Mouse (Mus musculus) embryonic facial prominence, embryonic 11.5 days (tissue): Measurements from ENCODE around the gene Grb7. TPM values are rescaled to one million over a fixed set of nuclear protein-coding genes. Genes with fewer than 3 reads are reported as not detected.
A peak's percentile ranks its signal among the peaks of the same experiment; 100 is the strongest.

Experiments used
- ATAC-seq: fragments of 200-750 bp; cut with Nextera tagmentation; replicated peaks from 2 replicates; pipeline ENCODE4 v1.8.0; 2017; ENCODE audit warnings: low read depth; ENCODE audit not compliant: insufficient number of reproducible peaks, low FRiP score, low TSS enrichment
- DNase-seq: peaks from one replicate; pipeline ENCODE4 v3.0.0-alpha.2; 2015; ENCODE audit warnings: low spot score
- H3K27ac ChIP-seq: fragments of 300-500 bp; sonication (generic); replicated peaks from 2 replicates; pipeline ENCODE4 v1.5.1; 2014; ENCODE audit warnings: mild to moderate bottlenecking, low read depth, low read length, control low read depth
- H3K27me3 ChIP-seq: fragments of 300-500 bp; sonication (generic); 2 replicates; pipeline ENCODE4 v1.6.1; 2014; ENCODE audit warnings: mild to moderate bottlenecking, low read length, moderate library complexity, mixed read lengths; ENCODE audit not compliant: control insufficient read depth, insufficient read depth
- H3K36me3 ChIP-seq: fragments of 300-500 bp; sonication (generic); replicated peaks from 2 replicates; pipeline ENCODE4 v1.6.1; 2014; ENCODE audit warnings: low read depth, mild to moderate bottlenecking, low read length, moderate library complexity, mixed read lengths; ENCODE audit not compliant: control insufficient read depth, insufficient read depth
- H3K4me1 ChIP-seq: fragments of 300-500 bp; sonication (generic); 2 replicates; pipeline ENCODE4 v1.6.1; 2014; ENCODE audit warnings: low read length, mixed read lengths; ENCODE audit not compliant: control insufficient read depth, insufficient read depth
- H3K4me2 ChIP-seq: fragments of 300-500 bp; sonication (generic); 2 replicates; pipeline ENCODE4 v1.6.1; 2014; ENCODE audit warnings: low read depth, mild to moderate bottlenecking, control low read depth, low read length, moderate library complexity
- H3K4me3 ChIP-seq: fragments of 300-500 bp; sonication (generic); 2 replicates; pipeline ENCODE4 v1.5.1; 2014; ENCODE audit warnings: low read depth, low read length, control low read depth
- H3K9ac ChIP-seq: fragments of 300-500 bp; sonication (generic); replicated peaks from 2 replicates; pipeline ENCODE4 v1.6.1; 2014; ENCODE audit warnings: mild to moderate bottlenecking, control low read depth, low read length
- H3K9me3 ChIP-seq: fragments of 300-500 bp; sonication (generic); replicated peaks from 2 replicates; pipeline ENCODE4 v1.6.1; 2016; ENCODE audit warnings: mild to moderate bottlenecking, low read length, inconsistent platforms, mixed read lengths; ENCODE audit not compliant: control insufficient read depth
- WGBS: fragments of 180-500 bp; shearing (Covaris S2); extraction: QIAGEN DNeasy Blood & Tissue Kit; methylation state at CpG from one replicate; pipeline ENCODE4 v1.1.7; 2014; 5-methylcytosine and 5-hydroxymethylcytosine counted together
- polyA plus RNA-seq: library from polyadenylated mRNA; unstranded; fragments of >200 nt; fragmentation: Nextera tagmentation; extraction: Ambion mirVana; gene quantifications from 2 replicates; pipeline ENCODE4 v1.2.1, GENCODE M21; 2014

The Grb7 gene
- polyA plus RNA-seq, 1 experiment from 2014 or later: 8.5 TPM

DNA sequence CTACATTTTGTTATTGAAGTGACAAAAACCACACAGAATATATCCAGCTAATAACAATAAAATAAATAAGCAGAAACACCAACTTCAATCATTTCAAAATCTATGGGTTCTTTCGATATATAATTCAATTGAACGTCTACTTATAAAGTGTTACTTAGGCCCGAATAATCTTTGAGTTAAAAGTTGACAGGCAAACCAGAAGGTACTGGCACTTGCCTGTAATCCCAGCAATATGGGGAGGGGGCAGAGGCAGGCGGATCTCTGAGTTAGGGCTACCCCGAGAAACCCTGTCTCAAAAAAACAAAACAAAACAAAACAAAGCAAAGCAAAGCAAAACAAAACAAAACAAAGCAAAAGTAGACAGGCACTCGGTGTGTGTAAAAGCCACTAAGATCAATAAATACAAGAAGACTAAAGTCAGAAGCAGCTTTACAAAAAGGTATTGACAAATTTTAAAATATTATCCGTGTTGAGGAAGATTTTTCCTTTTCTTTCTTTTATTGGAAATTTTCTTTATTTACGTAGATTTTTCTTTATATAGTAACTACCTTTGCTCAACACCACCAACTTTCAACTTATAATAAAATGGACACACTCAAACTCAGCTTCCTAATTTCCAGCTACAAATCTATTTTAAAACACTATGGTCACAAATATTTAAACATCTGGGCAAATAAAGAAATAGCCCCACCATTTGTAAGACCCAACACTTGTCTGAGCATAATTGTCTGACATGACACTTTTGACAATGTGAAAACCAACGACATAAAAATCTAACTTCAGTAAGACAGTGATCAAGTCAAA lies 29.6 kb downstream of the Grb7 start:
- no peak overlapping the region for H3K9ac ChIP-seq
- H3K36me3 ChIP-seq: no peaks in the 10 kb centered on the region
- H3K27ac ChIP-seq: no peak overlapping the region
- no peak overlapping the region for H3K4me3 ChIP-seq
- no peak for DNase-seq
- no peaks in the 10 kb centered on the region for H3K27me3 ChIP-seq
- no peaks in the 10 kb centered on the region for H3K9me3 ChIP-seq
- no peak overlapping the region for H3K4me2 ChIP-seq
- H3K4me1 ChIP-seq: no peaks in the 10 kb centered on the region
- WGBS: 86% methylated on average over 9 of the region's 9 CpGs
- no peak for ATAC-seq

DNA sequence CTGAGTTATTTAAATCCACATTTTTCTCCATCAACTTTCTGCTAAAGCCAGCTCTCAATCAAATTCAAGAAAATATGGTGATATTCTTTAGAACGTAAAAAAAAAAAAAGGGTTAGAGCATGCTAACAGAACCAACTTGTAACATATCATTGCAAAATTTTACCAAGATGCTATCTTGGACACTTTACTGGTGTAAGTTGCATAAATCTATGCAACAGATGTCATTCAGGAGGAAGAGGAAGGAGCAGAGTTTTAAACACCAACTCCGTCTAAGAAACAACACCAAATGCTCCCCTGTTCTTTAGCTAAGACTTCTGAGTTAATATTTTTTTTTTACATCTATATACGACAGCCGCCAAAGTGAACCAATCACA lies 30.2 kb downstream of the Grb7 start:
- Histone ChIP-seq H3K27me3 (no peaks in the 10 kb centered on the region), H3K9me3 (no peaks in the 10 kb centered on the region), H3K27ac (no peak overlapping the region), H3K36me3 (no peaks in the 10 kb centered on the region), H3K4me1 (no peaks in the 10 kb centered on the region), H3K4me2 (no peak overlapping the region), H3K4me3 (no peak overlapping the region), H3K9ac (no peak overlapping the region)
- ATAC-seq: no peak
- DNase-seq: no peak
- 84% methylated on average over 4 of the region's 4 CpGs for WGBS

DNA sequence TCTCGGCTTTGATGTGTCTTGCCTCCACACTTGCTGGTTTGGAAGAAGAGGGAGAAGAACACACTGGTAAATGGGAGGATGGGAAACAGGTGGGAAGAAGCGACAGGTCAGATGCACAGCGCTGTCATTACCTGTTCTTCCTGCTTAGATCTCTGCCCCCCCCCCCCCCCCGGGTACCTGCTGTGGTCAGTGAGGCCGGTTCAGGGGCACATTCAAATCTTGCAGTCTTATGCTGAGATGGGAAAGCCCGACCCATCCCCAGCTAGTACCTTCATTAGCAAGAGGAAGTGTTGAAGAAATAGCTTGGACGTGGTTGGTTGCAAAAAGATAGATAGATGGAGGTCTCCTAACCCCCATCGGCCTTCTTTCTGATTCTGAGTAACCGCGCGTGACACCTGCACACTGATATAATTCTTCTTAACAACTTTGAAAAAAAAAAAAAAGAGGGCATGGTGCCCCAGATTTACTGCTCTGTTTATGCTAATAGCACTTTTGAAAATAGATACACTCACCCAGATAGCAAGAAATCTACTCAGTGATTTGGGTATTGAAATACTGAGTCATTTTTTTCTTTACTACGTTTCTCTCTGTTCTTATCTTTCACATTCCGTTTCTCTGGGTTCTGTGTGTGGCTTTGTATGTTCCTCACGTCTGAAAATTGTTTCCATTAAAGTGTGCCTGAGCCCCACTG lies 31.0 kb downstream of the Grb7 start:
- Histone ChIP-seq H3K27ac (no peak overlapping the region), H3K4me1 (no peaks in the 10 kb centered on the region), H3K9ac (no peak overlapping the region), H3K9me3 (no peaks in the 10 kb centered on the region), H3K27me3 (no peaks in the 10 kb centered on the region), H3K4me2 (no peak overlapping the region), H3K4me3 (no peak overlapping the region), H3K36me3 (no peaks in the 10 kb centered on the region)
- DNase-seq (no peak), ATAC-seq (no peak)
- 75% methylated on average over 14 of the region's 14 CpGs for WGBS

DNA sequence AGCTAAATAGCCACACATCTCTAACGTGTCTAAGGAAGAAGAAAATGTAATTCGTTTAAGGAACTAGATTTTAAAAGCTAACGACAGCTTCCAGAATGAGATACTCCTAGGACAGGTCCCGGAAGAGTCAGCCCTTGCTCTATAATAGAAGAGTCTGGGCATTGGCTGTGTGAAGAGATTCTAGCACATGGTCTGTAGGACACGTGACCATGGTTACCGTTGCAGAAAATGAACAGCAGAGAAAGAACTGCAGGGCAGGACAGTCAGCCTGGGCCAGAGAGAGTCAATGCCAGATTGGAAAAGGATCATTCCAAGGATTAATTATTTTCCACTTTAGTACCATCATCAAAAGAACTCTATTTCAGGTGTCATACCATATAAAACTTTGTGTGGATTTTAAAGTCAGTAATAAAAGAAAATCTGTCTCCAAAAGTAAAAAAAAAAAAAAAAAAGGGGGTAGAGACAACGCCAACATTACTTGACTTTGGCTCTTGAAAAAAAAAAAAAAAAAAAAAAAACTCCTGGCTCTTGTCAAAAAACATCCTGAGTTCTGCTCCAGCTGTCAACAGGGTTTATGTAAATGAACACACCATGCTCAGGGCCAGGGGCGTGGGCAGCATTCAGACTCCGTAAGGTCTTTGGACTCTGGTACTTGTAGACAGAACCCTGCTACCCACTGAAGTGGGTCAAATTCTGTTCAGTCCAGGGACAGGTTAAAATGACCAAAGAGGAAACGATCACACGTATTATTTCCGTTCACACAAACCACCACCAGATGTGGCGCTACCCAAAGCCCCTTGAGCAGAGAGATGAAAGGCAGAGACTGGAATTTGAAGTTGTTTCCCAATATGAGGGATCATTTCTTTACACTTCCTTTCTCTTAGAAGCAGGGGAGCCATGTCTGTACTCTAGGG lies 33.1 kb downstream of the Grb7 start:
- Histone ChIP-seq H3K27ac (no peak overlapping the region), H3K9me3 (no peaks in the 10 kb centered on the region), H3K4me2 (no peak overlapping the region), H3K4me3 (no peak overlapping the region), H3K9ac (no peak overlapping the region), H3K27me3 (no peaks in the 10 kb centered on the region), H3K4me1 (no peaks in the 10 kb centered on the region), H3K36me3 (no peaks in the 10 kb centered on the region)
- DNase-seq (peak; percentile 56), ATAC-seq (no peak)
- WGBS: 68% methylated on average over 13 of the region's 13 CpGs

DNA sequence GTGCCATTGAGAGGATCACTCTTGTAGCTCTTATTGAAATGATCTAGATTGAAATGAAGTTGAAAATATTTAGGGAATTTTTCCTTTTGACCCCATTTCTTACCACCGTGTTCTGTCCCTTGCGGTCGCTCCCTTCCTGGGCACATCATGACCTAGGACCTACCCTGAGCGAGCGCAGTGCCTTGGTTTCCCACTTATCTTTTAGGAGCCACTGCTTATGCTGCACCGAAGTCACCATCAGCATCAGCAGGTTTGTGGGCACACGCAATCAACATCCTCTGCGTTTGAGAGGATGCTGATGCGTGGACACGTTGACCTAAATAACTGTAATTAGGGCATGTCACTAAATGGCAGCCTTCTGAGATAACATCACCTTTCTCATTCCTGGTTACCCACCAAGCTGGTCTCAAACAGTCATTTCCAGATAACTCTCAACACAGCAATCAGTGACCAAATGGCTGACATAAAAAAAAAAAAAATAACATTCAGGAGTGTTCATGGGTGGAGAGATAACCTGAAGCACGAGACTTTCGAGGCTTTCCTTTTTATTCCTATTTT lies 33.8 kb downstream of the Grb7 start:
- Histone ChIP-seq H3K9ac (no peak overlapping the region), H3K4me2 (no peak overlapping the region), H3K4me3 (no peak overlapping the region), H3K27ac (no peak overlapping the region), H3K9me3 (no peaks in the 10 kb centered on the region), H3K27me3 (no peaks in the 10 kb centered on the region), H3K36me3 (no peaks in the 10 kb centered on the region), H3K4me1 (no peaks in the 10 kb centered on the region)
- ATAC-seq: no peak
- WGBS: 83% methylated on average over 12 of the region's 12 CpGs
- no peak for DNase-seq

DNA sequence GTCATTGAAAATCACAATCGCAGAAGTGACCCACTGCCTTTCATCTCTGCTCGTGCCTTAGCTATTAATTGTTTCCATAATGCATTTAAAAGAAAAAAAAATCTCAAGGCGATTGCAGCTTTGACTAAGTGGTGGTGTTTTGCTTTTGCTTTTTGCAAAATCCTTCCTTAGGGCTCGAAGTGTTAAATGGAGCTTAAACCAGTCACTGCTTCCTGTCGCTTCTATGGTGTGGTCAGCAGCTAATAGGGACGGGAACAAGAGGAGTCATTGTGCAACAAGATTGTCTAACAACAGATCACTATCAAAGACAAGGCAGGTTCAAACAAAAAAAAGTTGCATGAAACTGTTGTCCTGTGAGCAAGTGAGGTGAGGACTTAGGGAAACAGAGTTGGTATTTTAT lies 35.0 kb downstream of the Grb7 start:
- Histone ChIP-seq H3K27me3 (no peaks in the 10 kb centered on the region), H3K4me3 (no peak overlapping the region), H3K4me2 (no peak overlapping the region), H3K9ac (no peak overlapping the region), H3K4me1 (no peaks in the 10 kb centered on the region), H3K36me3 (no peaks in the 10 kb centered on the region), H3K9me3 (no peaks in the 10 kb centered on the region), H3K27ac (no peak overlapping the region)
- ATAC-seq (no peak), DNase-seq (no peak)
- 41% methylated on average over 6 of the region's 6 CpGs for WGBS

DNA sequence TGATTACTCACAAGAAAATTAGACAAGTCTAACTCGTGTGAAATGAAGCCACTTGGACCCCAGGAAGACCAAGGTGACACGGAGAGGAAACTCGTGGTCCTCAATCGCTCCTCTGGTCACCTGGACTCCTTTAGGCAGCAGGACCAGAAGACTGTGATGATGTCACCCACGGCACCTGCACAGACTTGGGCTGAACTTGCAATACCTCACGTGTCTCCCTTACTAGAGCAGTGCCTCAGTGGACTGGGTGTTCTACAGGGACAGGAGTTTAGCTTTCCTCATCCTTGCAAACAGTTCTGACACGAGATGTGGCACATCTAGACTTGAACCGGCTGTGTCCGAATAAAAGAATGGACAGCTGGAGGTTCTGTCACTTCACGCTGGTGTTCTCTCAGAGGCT lies 35.9 kb downstream of the Grb7 start:
- H3K4me3 ChIP-seq: no peak overlapping the region
- H3K9ac ChIP-seq: no peak overlapping the region
- H3K4me1 ChIP-seq: no peaks in the 10 kb centered on the region
- ATAC-seq (no peak), DNase-seq (no peak)
- no peak overlapping the region for H3K27ac ChIP-seq
- no peak overlapping the region for H3K4me2 ChIP-seq
- no peaks in the 10 kb centered on the region for H3K36me3 ChIP-seq
- no peaks in the 10 kb centered on the region for H3K9me3 ChIP-seq
- WGBS: 87% methylated on average over 10 of the region's 10 CpGs
- H3K27me3 ChIP-seq: no peaks in the 10 kb centered on the region
